ENCODE assay signal across 8 mouse cellular contexts in genomic region chr2:125661156-125661555, GRCm38 (mm10). TPM values are rescaled to one million over a fixed set of nuclear protein-coding genes. Genes with fewer than 3 reads are reported as not detected.
DNase-seq lines count a peak whose midpoint lies in the region; ATAC-seq lines count a peak whose summit lies in the region.
"Had no signal": no experiment of that assay in that cellular context is flagged by ENCODE, and none has a peak within 500 bp of the region (broad histone marks: within the 10 kb centered on the region; RNA-seq: fewer than 3 reads in every experiment).

No protein-coding gene starts in this region.

- no peak for ATAC-seq in liver, embryonic 11.5 days (replicated peaks; ENCODE audit: low FRiP score)
- ATAC-seq in forebrain, embryonic 12.5 days (ENCODE audit: low FRiP score), result no peak
- ATAC-seq in hindbrain, embryonic 16.5 days, result no peak
- ATAC-seq in midbrain, embryonic 15.5 days (replicated peaks), result no peak

- peak overlapping the region; percentile 58 for H3K4me2 ChIP-seq in liver, embryonic 11.5 days
- peak overlapping the region; percentile 48 for H3K4me2 ChIP-seq in forebrain, embryonic 12.5 days
- H3K4me2 ChIP-seq in hindbrain, embryonic 16.5 days (ENCODE audit: low read length), result peak overlapping the region; percentile 47
- peak overlapping the region; percentile 45 for H3K4me2 ChIP-seq in midbrain, embryonic 15.5 days

- no peak for DNase-seq in liver, embryonic 11.5 days (ENCODE audit: low spot score)
- DNase-seq in liver, result no peak
- no peak for DNase-seq in thymus, postnatal 14 days
- DNase-seq in layer of hippocampus, postnatal 36 days, result no peak
- DNase-seq: gastrocnemius, postnatal 25 days had no signal

- no peak overlapping the region for H3K27ac ChIP-seq in liver, embryonic 11.5 days (ENCODE audit: low read depth, low read length)
- no peak overlapping the region for H3K27ac ChIP-seq in forebrain, embryonic 12.5 days
- H3K27ac ChIP-seq in hindbrain, embryonic 16.5 days (ENCODE audit: low read depth, low read length), result no peak overlapping the region
- H3K27ac ChIP-seq in midbrain, embryonic 15.5 days, result no peak overlapping the region

- no peaks in the 10 kb centered on the region for H3K9me3 ChIP-seq in liver, embryonic 11.5 days (ENCODE audit: control insufficient read depth, low read length)
- H3K9me3 ChIP-seq in forebrain, embryonic 12.5 days, result no peaks in the 10 kb centered on the region
- no peaks in the 10 kb centered on the region for H3K9me3 ChIP-seq in hindbrain, embryonic 16.5 days (ENCODE audit: control insufficient read depth, low read length)
- no peaks in the 10 kb centered on the region for H3K9me3 ChIP-seq in midbrain, embryonic 15.5 days

- peaks cover 12% of the 10 kb centered on the region for H3K4me1 ChIP-seq in liver, embryonic 11.5 days (replicated peaks; ENCODE audit: control insufficient read depth, insufficient read depth, low read length)
- H3K4me1 ChIP-seq in forebrain, embryonic 12.5 days, result peaks cover 8% of the 10 kb centered on the region; the same call in 1 of the 2 replicates
- H3K4me1 ChIP-seq in hindbrain, embryonic 16.5 days (ENCODE audit: control insufficient read depth, insufficient read depth, low read depth, low read length), result peaks cover 5% of the 10 kb centered on the region
- peaks cover 8% of the 10 kb centered on the region for H3K4me1 ChIP-seq in midbrain, embryonic 15.5 days

- H3K9ac ChIP-seq in liver, embryonic 11.5 days (ENCODE audit: low read depth, low read length), result no peak overlapping the region
- no peak overlapping the region for H3K9ac ChIP-seq in forebrain, embryonic 12.5 days
- peak overlapping the region; percentile 46; the same call in 1 of the 2 replicates for H3K9ac ChIP-seq in hindbrain, embryonic 16.5 days (ENCODE audit: low read depth, low read length)
- peak overlapping the region; percentile 27; the same call in 1 of the 2 replicates for H3K9ac ChIP-seq in midbrain, embryonic 15.5 days

- no peaks in the 10 kb centered on the region for H3K27me3 ChIP-seq in liver, embryonic 11.5 days (replicated peaks; ENCODE audit: control insufficient read depth, insufficient read depth, low read length)
- 0 out of 2 replicates have a peak, but pooled peaks cover 2% of the 10 kb centered on the region for H3K27me3 ChIP-seq in forebrain, embryonic 12.5 days
- H3K27me3 ChIP-seq in hindbrain, embryonic 16.5 days (replicated peaks; ENCODE audit: control insufficient read depth, insufficient read depth, low read length), result no peaks in the 10 kb centered on the region
- no peaks in the 10 kb centered on the region for H3K27me3 ChIP-seq in midbrain, embryonic 15.5 days (replicated peaks)

- H3K4me3 ChIP-seq in liver, embryonic 11.5 days (ENCODE audit: low read depth, low read length), result no peak overlapping the region
- no peak overlapping the region for H3K4me3 ChIP-seq in forebrain, embryonic 12.5 days (replicated peaks)
- H3K4me3 ChIP-seq in hindbrain, embryonic 16.5 days (ENCODE audit: low read length), result no peak overlapping the region; the same call in 1 of the 2 replicates
- H3K4me3 ChIP-seq in midbrain, embryonic 15.5 days, result no peak overlapping the region

- WGBS in liver, embryonic 11.5 days, result 68% methylated on average over 4 of the region's 4 CpGs
- WGBS in forebrain, embryonic 12.5 days, result 75% methylated on average over 4 of the region's 4 CpGs
- 69% methylated on average over 4 of the region's 4 CpGs for WGBS in hindbrain, embryonic 16.5 days
- 82% methylated on average over 4 of the region's 4 CpGs for WGBS in midbrain, embryonic 15.5 days

- no peaks in the 10 kb centered on the region for H3K36me3 ChIP-seq in liver, embryonic 11.5 days (ENCODE audit: control insufficient read depth, insufficient read depth, low read length)
- H3K36me3 ChIP-seq in forebrain, embryonic 12.5 days (replicated peaks), result no peaks in the 10 kb centered on the region
- no peaks in the 10 kb centered on the region for H3K36me3 ChIP-seq in hindbrain, embryonic 16.5 days (ENCODE audit: control insufficient read depth, insufficient read depth, low read length)
- no peaks in the 10 kb centered on the region for H3K36me3 ChIP-seq in midbrain, embryonic 15.5 days (replicated peaks)

RNA-seq across cellular contexts. Expression of gene Eid1, which starts 11.7 kb away (rescaled TPM):
- polyA plus RNA-seq in liver, embryonic 11.5 days (2014; fragmentation: Nextera tagmentation; extraction: Ambion mirVana), result 81.1 and 84.1 TPM in 2 replicates
- 297 and 310 TPM in 2 replicates for polyA plus RNA-seq in forebrain, embryonic 12.5 days (2016; fragmentation: Nextera tagmentation; extraction: Ambion mirVana)
- polyA plus RNA-seq in hindbrain, embryonic 16.5 days (2015; fragmentation: Nextera tagmentation; extraction: Ambion mirVana), result 373 and 390 TPM in 2 replicates
- 376 and 397 TPM in 2 replicates for polyA plus RNA-seq in midbrain, embryonic 15.5 days (2015; fragmentation: Nextera tagmentation; extraction: Ambion mirVana)
- 100 to 1,000 TPM; 264 to 282 TPM for total RNA-seq in layer of hippocampus, postnatal 36 days (2021)

RNA-seq across cellular contexts. Expression of gene Cep152, which starts 36.2 kb away (rescaled TPM):
- 8.1 and 9.1 TPM in 2 replicates for polyA plus RNA-seq in liver, embryonic 11.5 days (2014; fragmentation: Nextera tagmentation; extraction: Ambion mirVana)
- polyA plus RNA-seq in forebrain, embryonic 12.5 days (2016; fragmentation: Nextera tagmentation; extraction: Ambion mirVana), result 11.4 and 12.2 TPM in 2 replicates
- 2.4 and 3.0 TPM in 2 replicates for polyA plus RNA-seq in hindbrain, embryonic 16.5 days (2015; fragmentation: Nextera tagmentation; extraction: Ambion mirVana)
- polyA plus RNA-seq in midbrain, embryonic 15.5 days (2015; fragmentation: Nextera tagmentation; extraction: Ambion mirVana), result 2.8 and 3.0 TPM in 2 replicates
- 1 to 10 TPM; 3.5 to 4.1 TPM for total RNA-seq in layer of hippocampus, postnatal 36 days (2021)

Comparison
In these comparisons a context has a peak if more than half of its experiments do, and no peak if none do; other contexts are left out.
1. H3K9ac ChIP-seq: peak in hindbrain, embryonic 16.5 days (single experiment) and midbrain, embryonic 15.5 days (single experiment); none in liver, embryonic 11.5 days (single experiment) and forebrain, embryonic 12.5 days (single experiment).
2. Peak in every context shown above with its lines, with median percentiles within 50 percentile points of each other: H3K4me2 ChIP-seq.